Mouse (Mus musculus) bone marrow, adult 2 months (tissue): ENCODE results near the gene Nup188.

Experiments used
- CTCF ChIP-seq: fragments of 200-500 bp; IDR thresholded peaks from 2 replicates; pipeline ENCODE4 v1.5.1; 2011; ENCODE audit warnings: low read length, control low read depth; ENCODE audit not compliant: control insufficient read depth, insufficient read depth
- POLR2A ChIP-seq: fragments of 200-500 bp; IDR thresholded peaks from 2 replicates; pipeline ENCODE4 v1.6.1; 2011; ENCODE audit warnings: low read depth, mild to moderate bottlenecking, control low read depth, low read length, borderline replicate concordance; ENCODE audit not compliant: control insufficient read depth

GRCm38 (mm10) chr2:30325296-30325695 is 39.1 kb downstream of the Nup188 start:
- TF ChIP-seq CTCF (no peak), POLR2A (no peak)
